Mouse (Mus musculus) limb, embryonic 15.5 days (tissue): Measurements from ENCODE around the gene Gm7029. TPM values are rescaled to one million over a fixed set of nuclear protein-coding genes. Genes with fewer than 3 reads are reported as not detected.
"Not testable (repeated sequence)": the region's sequence is repeated elsewhere in the genome, so short reads cannot be mapped to it uniquely, and the experiment has no call there.

ENCODE experiments used
- ATAC-seq: fragments of 200-750 bp; cut with Nextera tagmentation; 2 replicates; pipeline ENCODE4 v1.8.0; 2017; ENCODE audit warnings: low read depth, moderate TSS enrichment; ENCODE audit not compliant: insufficient number of reproducible peaks, low FRiP score, low TSS enrichment
- H3K27ac ChIP-seq: fragments of 300-500 bp; sonication (generic); 2 replicates; pipeline ENCODE4 v1.5.1; 2015; ENCODE audit warnings: moderate library complexity, mild to moderate bottlenecking, inconsistent platforms
- H3K27me3 ChIP-seq: fragments of 300-500 bp; sonication (generic); 2 replicates; pipeline ENCODE4 v1.6.1; 2015; ENCODE audit warnings: inconsistent platforms
- H3K36me3 ChIP-seq: fragments of 300-500 bp; sonication (generic); 2 replicates; pipeline ENCODE4 v1.6.1; 2015; ENCODE audit warnings: inconsistent platforms
- H3K4me1 ChIP-seq: fragments of 300-500 bp; sonication (generic); 2 replicates; pipeline ENCODE4 v1.6.1; 2015; ENCODE audit warnings: inconsistent platforms
- H3K4me2 ChIP-seq: fragments of 300-500 bp; sonication (generic); 2 replicates; pipeline ENCODE4 v1.6.1; 2015; ENCODE audit warnings: mild to moderate bottlenecking, inconsistent platforms
- H3K4me3 ChIP-seq: fragments of 300-500 bp; sonication (generic); 2 replicates; pipeline ENCODE4 v1.5.1; 2015; ENCODE audit warnings: mild to moderate bottlenecking, inconsistent platforms
- H3K9ac ChIP-seq: fragments of 300-500 bp; sonication (generic); 2 replicates; pipeline ENCODE4 v1.6.1; 2015; ENCODE audit warnings: inconsistent platforms
- H3K9me3 ChIP-seq: fragments of 300-500 bp; sonication (generic); 2 replicates; pipeline ENCODE4 v1.6.1; 2016; ENCODE audit warnings: inconsistent platforms
- WGBS: fragments of 180-500 bp; shearing (Covaris S2); methylation state at CpG from one replicate; pipeline ENCODE4 v1.1.7; 2015; 5-methylcytosine and 5-hydroxymethylcytosine counted together
- polyA plus RNA-seq: library from polyadenylated mRNA; unstranded; fragments of >200 nt; fragmentation: Nextera tagmentation; extraction: Ambion mirVana; gene quantifications from 2 replicates; pipeline ENCODE4 v1.2.1, GENCODE M21; 2015

Gene Gm7029
- polyA plus RNA-seq, 1 experiment from 2014 or later: not detected

DNA sequence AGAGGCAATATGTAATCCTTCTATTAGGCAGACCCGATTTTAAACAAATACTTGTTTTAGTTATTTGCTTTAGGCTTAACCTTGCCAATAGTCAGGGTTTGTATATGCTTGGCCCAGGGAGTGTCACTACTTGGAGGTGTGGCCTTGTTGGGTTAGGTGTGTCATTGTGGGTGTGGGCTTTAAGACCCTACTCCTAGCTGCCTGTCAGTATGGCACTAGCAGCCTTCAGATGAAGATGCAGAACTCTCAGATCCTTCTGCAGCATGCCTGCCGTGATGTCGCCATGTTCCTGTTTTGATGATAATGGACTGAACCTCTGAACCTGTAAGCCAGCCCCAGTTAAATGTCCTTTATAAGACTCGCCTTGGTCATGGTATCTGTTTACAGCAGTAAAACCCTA, 19.4 kb downstream of the Gm7029 start:
- not testable (repeated sequence) for H3K9me3 ChIP-seq, H3K27ac ChIP-seq, H3K36me3 ChIP-seq, H3K9ac ChIP-seq, ATAC-seq, H3K4me1 ChIP-seq, H3K27me3 ChIP-seq, H3K4me2 ChIP-seq, H3K4me3 ChIP-seq
- 72% methylated on average over 4 of the region's 4 CpGs for WGBS

DNA sequence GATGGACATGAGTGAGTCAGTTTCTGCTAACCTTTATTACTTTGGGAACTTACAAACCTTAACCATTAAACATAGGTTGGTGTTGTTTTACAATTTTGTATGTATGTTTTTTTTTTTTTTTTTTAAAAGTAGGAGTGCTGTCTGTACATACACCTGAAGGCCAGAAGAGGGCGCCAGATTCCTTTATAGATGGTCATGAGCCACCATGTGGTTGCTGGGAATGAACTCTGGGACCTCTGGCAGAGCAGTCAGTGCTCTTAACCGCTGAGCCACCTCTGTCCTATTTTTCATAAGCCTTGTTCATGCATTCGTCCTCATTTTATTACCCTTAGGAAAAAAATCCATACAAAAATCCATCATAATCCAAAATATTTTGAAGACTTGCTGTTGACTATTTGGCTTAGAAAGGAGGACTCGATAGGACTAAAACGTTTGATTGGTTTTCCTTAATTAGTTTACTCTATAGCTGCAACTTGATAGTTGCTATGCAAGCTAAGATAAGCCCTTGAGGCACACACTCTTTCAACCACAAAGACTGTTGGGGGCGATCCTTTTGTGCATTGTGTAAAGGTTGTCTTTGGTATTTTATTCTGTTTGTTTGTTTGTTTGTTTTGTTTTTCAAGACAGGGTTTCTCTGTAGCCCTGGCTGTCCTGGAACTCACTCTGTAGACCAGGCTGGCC, 23.6 kb downstream of the Gm7029 start:
- Histone ChIP-seq H3K4me1 (no peaks in the 10 kb centered on the region), H3K9me3 (no peaks in the 10 kb centered on the region), H3K9ac (no peak overlapping the region), H3K27me3 (no peaks in the 10 kb centered on the region), H3K4me2 (no peak overlapping the region), H3K36me3 (no peaks in the 10 kb centered on the region), H3K27ac (no peak overlapping the region), H3K4me3 (no peak overlapping the region)
- 44% methylated on average over 6 of the region's 6 CpGs for WGBS
- ATAC-seq: no peak

DNA sequence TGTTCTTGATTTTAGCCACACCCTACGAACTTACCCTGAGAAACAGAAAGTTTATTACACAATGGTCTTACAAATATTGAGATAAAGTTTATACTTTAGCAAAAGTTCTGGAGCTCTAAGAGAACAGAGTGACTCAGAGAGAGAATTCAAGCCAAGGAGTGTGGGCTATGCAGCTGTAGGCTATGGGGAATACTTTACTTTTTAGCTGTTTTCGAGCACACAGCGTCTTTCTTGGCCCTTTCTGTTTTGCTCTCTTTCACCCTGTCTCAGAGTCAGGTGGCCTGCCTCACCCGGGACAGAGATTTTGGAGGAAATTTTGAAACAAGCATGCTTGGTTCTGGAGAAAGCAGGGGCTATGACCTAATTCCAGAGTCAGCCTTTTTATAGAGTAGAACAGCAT, 24.6 kb downstream of the Gm7029 start:
- 76% methylated on average over 4 of the region's 4 CpGs for WGBS
- H3K4me3 ChIP-seq, H3K27me3 ChIP-seq, H3K36me3 ChIP-seq, H3K9ac ChIP-seq, ATAC-seq, H3K4me1 ChIP-seq, H3K4me2 ChIP-seq, H3K27ac ChIP-seq, H3K9me3 ChIP-seq: not testable (repeated sequence)

DNA sequence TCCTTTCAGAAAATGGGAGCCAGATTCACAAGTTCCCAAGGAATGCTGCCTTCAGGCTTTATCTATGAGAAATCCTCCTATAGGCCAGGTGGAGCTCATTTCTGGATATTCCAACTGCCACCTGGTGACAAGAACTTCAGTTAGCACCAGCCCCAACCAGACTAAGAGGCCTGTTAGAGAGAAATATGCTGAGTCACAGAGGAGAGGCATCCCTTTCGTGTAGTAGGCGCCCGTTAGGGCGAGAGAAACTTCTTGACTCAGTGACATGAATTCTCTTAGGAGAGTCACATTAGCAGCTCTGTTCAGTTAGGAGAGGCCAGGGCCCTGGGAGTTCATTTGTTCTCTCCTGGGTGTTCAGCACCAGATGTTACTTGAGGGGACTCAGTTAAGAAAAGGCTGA, 26.0 kb downstream of the Gm7029 start:
- no peaks in the 10 kb centered on the region for H3K27me3 ChIP-seq
- 56% methylated on average over 4 of the region's 4 CpGs for WGBS
- no peak for ATAC-seq
- H3K27ac ChIP-seq: no peak overlapping the region
- H3K9me3 ChIP-seq: no peaks in the 10 kb centered on the region
- no peak overlapping the region for H3K4me3 ChIP-seq
- no peak overlapping the region for H3K4me2 ChIP-seq
- H3K9ac ChIP-seq: no peak overlapping the region
- no peaks in the 10 kb centered on the region for H3K36me3 ChIP-seq
- no peaks in the 10 kb centered on the region for H3K4me1 ChIP-seq

DNA sequence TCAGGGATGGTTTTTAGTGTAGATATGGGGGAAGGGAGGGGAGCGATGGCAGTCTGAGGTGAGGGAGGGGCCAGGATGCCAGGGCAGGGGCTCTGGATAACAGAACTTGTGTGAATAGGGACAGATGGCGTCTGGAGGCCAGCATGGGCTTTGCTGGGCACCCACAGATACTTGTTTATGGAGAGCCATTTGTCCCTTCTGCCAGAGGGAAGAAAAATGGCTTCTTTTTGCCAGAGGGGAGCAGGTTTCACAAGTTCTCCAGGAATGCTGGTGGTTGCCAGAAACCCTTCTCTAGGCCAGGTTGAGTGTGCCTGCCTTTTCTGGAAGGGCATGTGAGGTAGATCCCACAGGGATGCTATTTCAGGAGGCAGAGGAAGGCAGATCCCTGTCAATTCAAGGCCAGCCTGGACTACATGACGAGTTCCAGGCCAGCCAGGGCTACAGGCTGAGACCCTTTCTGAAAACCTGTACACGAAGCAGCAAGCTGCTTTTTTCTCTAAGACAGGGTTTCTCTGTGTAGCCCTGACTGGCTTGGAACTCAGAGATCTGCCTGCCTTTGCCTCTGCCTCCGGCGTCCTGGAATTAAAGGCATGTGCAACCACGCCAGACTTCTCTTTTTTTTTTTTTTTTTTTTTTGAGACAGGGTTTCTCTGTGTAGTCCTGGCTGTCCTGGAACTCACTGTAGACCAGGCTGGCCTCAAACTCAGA, 26.8 kb downstream of the Gm7029 start:
- H3K27me3 ChIP-seq: no peaks in the 10 kb centered on the region
- ATAC-seq: no peak
- H3K9ac ChIP-seq: no peak overlapping the region
- 56% methylated on average over 7 of the region's 7 CpGs for WGBS
- no peaks in the 10 kb centered on the region for H3K9me3 ChIP-seq
- no peak overlapping the region for H3K4me3 ChIP-seq
- H3K4me2 ChIP-seq: no peak overlapping the region
- no peaks in the 10 kb centered on the region for H3K4me1 ChIP-seq
- no peaks in the 10 kb centered on the region for H3K36me3 ChIP-seq
- H3K27ac ChIP-seq: no peak overlapping the region

DNA sequence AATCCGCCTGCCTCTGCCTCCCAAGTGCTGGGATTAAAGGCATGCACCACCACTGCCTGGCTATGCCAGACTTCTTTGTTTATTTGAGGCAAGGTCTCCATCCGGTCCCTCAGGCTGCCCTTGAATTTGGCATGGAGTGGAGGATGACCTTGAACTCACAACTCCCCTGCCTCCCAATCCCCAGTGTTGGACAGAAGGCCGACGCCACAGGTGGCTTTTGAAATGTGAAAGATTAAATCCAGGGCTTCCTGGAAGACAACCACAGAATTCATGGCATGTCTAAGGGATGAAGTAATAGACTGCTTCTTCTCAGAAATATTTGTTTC, 27.3 kb downstream of the Gm7029 start:
- no peak overlapping the region for H3K4me3 ChIP-seq
- no peaks in the 10 kb centered on the region for H3K27me3 ChIP-seq
- 74% methylated on average over 4 of the region's 4 CpGs for WGBS
- no peaks in the 10 kb centered on the region for H3K4me1 ChIP-seq
- no peak overlapping the region for H3K9ac ChIP-seq
- no peak overlapping the region for H3K27ac ChIP-seq
- no peak for ATAC-seq
- no peak overlapping the region for H3K4me2 ChIP-seq
- no peaks in the 10 kb centered on the region for H3K36me3 ChIP-seq
- H3K9me3 ChIP-seq: no peaks in the 10 kb centered on the region

DNA sequence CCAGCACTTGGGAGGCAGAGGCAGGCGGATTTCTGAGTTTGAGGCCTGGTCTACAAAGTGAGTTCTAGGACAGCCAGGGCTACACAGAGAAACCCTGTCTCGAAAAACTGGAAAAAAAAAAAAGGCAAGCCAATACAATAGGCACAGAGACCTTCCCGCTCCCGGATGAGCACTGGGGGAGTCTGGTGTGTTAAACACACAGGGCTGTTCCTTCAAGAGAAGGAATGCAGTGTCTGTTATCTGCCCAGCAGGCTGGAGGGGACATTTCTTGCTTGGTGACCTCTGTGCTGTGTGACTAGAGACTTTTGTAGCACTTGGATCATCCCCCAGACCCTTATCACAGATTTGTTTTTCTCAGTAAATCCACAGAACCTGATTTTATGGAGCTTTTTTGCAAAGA, 28.0 kb downstream of the Gm7029 start:
- WGBS: 55% methylated on average over 4 of the region's 4 CpGs
- Histone ChIP-seq H3K9ac (no peak overlapping the region), H3K4me3 (no peak overlapping the region), H3K9me3 (no peaks in the 10 kb centered on the region), H3K4me1 (no peaks in the 10 kb centered on the region), H3K27ac (no peak overlapping the region), H3K4me2 (no peak overlapping the region), H3K36me3 (no peaks in the 10 kb centered on the region), H3K27me3 (no peaks in the 10 kb centered on the region)
- no peak for ATAC-seq

DNA sequence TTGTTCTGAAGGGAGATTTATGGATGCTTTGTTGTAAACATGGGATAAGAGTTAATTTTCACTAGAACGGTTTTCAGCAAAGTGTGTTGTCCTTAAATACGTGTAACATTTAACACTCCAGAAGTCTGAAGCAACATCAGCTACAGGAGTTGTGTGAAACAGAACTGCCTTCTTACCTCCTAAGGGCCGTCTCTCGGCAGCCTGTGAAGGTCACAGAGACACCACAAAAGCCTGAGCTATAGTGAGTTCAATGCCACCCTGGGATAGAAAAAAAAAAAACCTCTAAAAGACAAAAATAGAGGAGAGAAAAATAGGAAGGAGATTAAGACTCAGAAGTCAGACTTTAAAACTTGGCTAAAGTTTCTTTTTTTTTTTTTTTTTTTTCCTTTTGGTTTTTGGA, 28.4 kb downstream of the Gm7029 start:
- Histone ChIP-seq H3K4me2 (no peak overlapping the region), H3K36me3 (no peaks in the 10 kb centered on the region), H3K9ac (no peak overlapping the region), H3K4me3 (no peak overlapping the region), H3K9me3 (no peaks in the 10 kb centered on the region), H3K27ac (no peak overlapping the region), H3K27me3 (no peaks in the 10 kb centered on the region), H3K4me1 (no peaks in the 10 kb centered on the region)
- 55% methylated on average over 4 of the region's 4 CpGs for WGBS
- no peak for ATAC-seq

DNA sequence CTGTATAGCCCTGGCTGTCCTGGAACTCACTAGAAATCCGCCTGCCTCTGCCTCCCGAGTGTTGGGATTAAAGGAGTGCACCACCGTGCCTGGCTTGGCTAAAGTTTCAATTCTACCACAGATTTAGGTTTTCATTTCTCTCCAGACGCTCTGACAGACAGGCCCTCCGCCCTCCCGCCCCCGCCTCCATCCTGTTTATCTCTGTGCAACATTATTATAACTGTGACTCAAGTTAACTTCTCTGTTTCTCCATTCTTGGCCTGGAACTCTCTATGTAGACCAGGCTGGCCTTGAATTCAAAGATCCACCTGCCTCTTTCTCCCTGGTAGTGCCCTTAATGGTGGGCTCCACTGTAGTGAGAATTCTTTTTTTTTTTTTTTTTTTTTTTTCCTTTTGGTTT, 28.9 kb downstream of the Gm7029 start:
- no peaks in the 10 kb centered on the region for H3K9me3 ChIP-seq
- no peak for ATAC-seq
- no peaks in the 10 kb centered on the region for H3K36me3 ChIP-seq
- no peak overlapping the region for H3K27ac ChIP-seq
- H3K4me1 ChIP-seq: no peaks in the 10 kb centered on the region
- no peak overlapping the region for H3K4me2 ChIP-seq
- 76% methylated on average over 7 of the region's 7 CpGs for WGBS
- no peak overlapping the region for H3K4me3 ChIP-seq
- H3K9ac ChIP-seq: no peak overlapping the region
- H3K27me3 ChIP-seq: no peaks in the 10 kb centered on the region

DNA sequence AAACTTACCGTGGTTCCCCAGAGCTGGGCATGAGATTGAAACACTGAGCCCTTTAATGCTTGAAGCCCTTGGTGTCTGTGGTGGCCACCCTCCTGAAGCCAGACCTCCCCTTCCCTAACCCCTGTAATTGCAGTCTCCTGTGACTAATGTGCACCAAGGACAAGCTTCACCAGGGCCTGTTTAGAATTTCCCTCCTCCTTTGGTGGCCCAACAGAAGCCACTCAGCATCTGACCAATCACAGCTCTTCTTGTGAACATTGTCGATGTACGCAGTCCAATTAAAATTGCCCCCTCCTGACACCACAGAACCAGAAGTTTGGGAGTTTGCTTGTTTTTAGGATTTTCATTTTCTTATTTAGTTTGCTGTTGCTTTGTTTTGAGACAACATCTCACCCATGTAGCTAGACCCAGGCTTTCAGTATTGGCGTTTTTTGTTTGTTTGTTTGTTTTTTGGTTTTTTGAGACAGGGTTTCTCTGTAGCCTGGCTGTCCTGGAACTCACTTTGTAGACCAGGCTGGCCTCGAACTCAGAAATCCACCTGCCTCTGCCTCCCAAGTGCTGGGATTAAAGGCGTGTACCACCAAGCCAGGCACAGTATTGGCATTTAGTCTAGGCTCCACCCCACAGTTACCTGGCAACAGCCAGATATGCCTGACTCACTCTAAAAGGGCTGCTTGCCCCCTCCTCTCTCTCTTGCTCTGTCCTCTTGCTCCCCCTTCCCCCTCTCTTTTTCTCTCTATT, 30.4 kb downstream of the Gm7029 start:
- not testable (repeated sequence) for H3K27ac ChIP-seq, H3K9me3 ChIP-seq, H3K4me3 ChIP-seq, H3K9ac ChIP-seq, H3K36me3 ChIP-seq, H3K27me3 ChIP-seq, ATAC-seq, H3K4me2 ChIP-seq
- H3K4me1 ChIP-seq: peaks cover 12% of the 10 kb centered on the region
- 70% methylated on average over 6 of the region's 6 CpGs for whole genome bisulfite sequencing

DNA sequence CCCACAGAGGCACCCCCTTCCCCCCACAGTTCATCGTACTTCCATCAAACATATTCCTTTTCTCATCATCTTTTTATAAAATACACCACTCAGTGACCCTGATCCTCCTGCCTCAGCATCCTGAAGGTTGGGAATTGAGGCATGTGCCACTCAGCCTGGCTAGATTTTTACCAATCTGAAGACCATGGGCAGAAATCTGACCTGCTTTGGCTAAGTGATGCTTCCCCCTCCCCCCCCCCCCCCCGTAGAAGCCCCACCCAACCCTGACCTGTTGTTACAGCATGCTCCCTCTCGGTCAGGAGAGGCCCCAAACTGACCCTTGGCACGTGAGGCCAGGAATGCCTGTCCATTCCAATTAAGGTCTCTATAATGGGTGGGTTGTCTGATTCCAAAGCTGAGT, 31.2 kb downstream of the Gm7029 start, which contains the start of gene Platr17:
Platr17 (plus strand) TSS at position 301 of the 400 bp plus-strand sequence.
- 50% methylated on average over 3 of the region's 4 CpGs for WGBS
- not testable (repeated sequence) for H3K4me2 ChIP-seq, H3K36me3 ChIP-seq, ATAC-seq, H3K27ac ChIP-seq, H3K27me3 ChIP-seq, H3K4me3 ChIP-seq, H3K9ac ChIP-seq, H3K9me3 ChIP-seq
- peaks cover 12% of the 10 kb centered on the region for H3K4me1 ChIP-seq

DNA sequence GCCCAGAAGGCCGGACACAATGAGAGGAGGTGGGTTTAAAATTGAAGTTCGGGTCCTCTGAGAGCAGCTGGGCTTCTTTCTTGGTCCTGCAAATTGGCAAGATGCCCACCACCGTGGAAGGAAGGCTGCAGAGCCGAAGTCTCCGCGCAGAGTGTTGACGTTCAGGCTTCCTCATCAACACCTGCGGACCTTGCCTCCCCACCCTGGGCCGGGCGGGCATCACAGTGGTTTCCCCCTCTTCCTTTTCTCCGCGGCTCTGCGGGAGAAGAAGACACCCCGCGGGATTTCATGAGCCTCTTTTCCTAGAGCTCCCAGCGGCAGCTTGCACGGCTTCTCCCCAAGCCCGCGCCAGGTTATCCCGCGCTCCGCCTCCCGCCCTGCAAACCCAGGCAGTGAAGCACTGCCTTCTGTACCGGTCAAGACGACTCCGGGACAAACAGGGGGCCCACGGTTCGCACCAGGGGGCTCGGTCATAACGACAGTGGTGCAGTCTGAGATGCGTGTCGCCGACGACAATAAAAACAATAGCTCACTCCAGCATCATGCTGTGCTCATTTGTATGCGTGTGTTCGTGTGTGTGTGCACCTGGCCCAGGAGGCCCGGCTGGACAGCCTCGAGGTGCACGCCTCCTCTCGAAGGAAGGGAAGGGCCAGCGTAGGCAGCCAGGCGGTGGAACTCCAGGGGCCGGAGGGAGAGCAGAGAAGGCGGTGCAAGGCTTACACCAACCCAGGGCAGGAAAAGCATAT, 34.9 kb downstream of the Gm7029 start:
- H3K27ac ChIP-seq: peak overlapping the region; percentile 87
- ATAC-seq: peak; percentile 51
- peak overlapping the region; percentile 93 for H3K4me3 ChIP-seq
- under 1% methylated on average over 43 of the region's 44 CpGs for WGBS
- no peaks in the 10 kb centered on the region for H3K9me3 ChIP-seq
- H3K27me3 ChIP-seq: no peaks in the 10 kb centered on the region
- peak overlapping the region; percentile 96 for H3K4me2 ChIP-seq
- H3K36me3 ChIP-seq: peaks cover 22% of the 10 kb centered on the region
- H3K4me1 ChIP-seq: peaks cover 34% of the 10 kb centered on the region
- peak overlapping the region; percentile 49 for H3K9ac ChIP-seq
